Mouse (Mus musculus) midbrain, embryonic 15.5 days (tissue): ENCODE data around the gene Tle6. TPM values are rescaled to one million over a fixed set of nuclear protein-coding genes. Genes with fewer than 3 reads are reported as not detected.

ENCODE experiments used
- ATAC-seq: fragments of 200-750 bp; cut with Nextera tagmentation; replicated peaks from 2 replicates; pipeline ENCODE4 v1.8.0; 2017; ENCODE audit warnings: moderate TSS enrichment
- H3K27ac ChIP-seq: fragments of 300-500 bp; sonication (generic); 2 replicates; pipeline ENCODE4 v1.5.1; 2015; ENCODE audit warnings: mild to moderate bottlenecking, inconsistent platforms
- H3K27me3 ChIP-seq: fragments of 300-500 bp; sonication (generic); replicated peaks from 2 replicates; pipeline ENCODE4 v1.6.1; 2015; ENCODE audit warnings: inconsistent platforms
- H3K36me3 ChIP-seq: fragments of 300-500 bp; sonication (generic); replicated peaks from 2 replicates; pipeline ENCODE4 v1.6.1; 2015; ENCODE audit warnings: inconsistent platforms
- H3K4me1 ChIP-seq: fragments of 300-500 bp; sonication (generic); 2 replicates; pipeline ENCODE4 v1.6.1; 2015; ENCODE audit warnings: inconsistent platforms
- H3K4me2 ChIP-seq: fragments of 300-500 bp; sonication (generic); 2 replicates; pipeline ENCODE4 v1.6.1; 2015; ENCODE audit warnings: inconsistent platforms, mild to moderate bottlenecking, moderate library complexity
- H3K4me3 ChIP-seq: fragments of 300-500 bp; sonication (generic); 2 replicates; pipeline ENCODE4 v1.5.1; 2015; ENCODE audit warnings: mild to moderate bottlenecking, inconsistent platforms
- H3K9ac ChIP-seq: fragments of 300-500 bp; sonication (generic); 2 replicates; pipeline ENCODE4 v1.6.1; 2015; ENCODE audit warnings: mild to moderate bottlenecking, inconsistent platforms
- H3K9me3 ChIP-seq: fragments of 300-500 bp; sonication (generic); 2 replicates; pipeline ENCODE4 v1.6.1; 2016; ENCODE audit warnings: inconsistent platforms
- WGBS: fragments of 180-500 bp; shearing (Covaris S2); methylation state at CpG from one replicate; pipeline ENCODE4 v1.1.7; 2015; ENCODE audit warnings: mixed read lengths; 5-methylcytosine and 5-hydroxymethylcytosine counted together
- polyA plus RNA-seq: library from polyadenylated mRNA; unstranded; fragments of >200 nt; fragmentation: Nextera tagmentation; extraction: Ambion mirVana; gene quantifications from 2 replicates; pipeline ENCODE4 v1.2.1, GENCODE M21; 2015

The Tle6 gene
- polyA plus RNA-seq, 1 experiment from 2014 or later, result 6.7 TPM

DNA sequence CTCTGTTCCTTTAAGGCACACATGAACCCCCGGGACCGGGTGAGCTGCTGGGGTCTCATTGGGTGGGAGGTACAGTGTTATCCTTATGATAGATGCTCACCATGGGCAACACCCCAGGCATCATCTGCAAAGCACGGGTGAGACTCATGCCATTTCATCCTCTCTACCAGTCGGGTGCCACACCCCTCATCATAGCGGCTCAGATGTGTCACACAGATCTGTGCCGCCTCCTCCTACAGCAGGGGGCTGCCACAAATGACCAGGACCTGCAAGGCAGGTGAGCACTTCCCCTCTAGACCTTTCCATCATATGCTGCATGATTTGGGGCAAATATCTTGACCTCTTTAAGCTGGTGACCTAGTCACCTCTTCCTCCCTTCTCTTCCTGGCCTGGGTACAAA lies 37.2 kb upstream of the Tle6 start:
- Histone ChIP-seq H3K36me3 (no peaks in the 10 kb centered on the region), H3K4me2 (no peak overlapping the region), H3K27me3 (0 out of 2 replicates have a peak, but pooled peaks cover 6% of the 10 kb centered on the region), H3K9ac (no peak overlapping the region), H3K9me3 (no peaks in the 10 kb centered on the region), H3K27ac (no peak overlapping the region), H3K4me3 (no peak overlapping the region), H3K4me1 (peaks cover 33% of the 10 kb centered on the region)
- 78% methylated on average over 6 of the region's 6 CpGs for WGBS
- no peak for ATAC-seq

DNA sequence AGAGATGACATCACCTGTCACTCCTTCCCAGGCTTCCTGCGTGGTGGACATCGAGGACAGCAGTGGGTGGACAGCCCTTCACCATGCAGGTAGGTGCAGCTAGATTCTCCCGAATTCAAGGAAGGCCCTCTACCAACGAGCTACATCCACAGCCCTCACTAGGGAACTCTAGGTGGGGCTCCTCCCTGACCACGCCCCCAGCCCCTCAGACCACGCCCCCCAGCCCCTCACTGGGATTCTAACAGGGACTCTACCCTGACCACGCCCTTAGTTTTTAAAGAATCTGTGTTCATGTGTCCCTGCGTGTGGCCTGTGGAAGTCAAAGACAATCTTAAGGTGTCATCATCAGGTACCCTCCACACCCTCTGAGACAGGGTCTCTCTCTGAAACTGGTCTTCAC lies 35.5 kb upstream of the Tle6 start:
- H3K9ac ChIP-seq, result no peak overlapping the region
- 0 out of 2 replicates have a peak, but pooled peaks cover 11% of the 10 kb centered on the region for H3K27me3 ChIP-seq
- no peak for ATAC-seq
- no peaks in the 10 kb centered on the region for H3K9me3 ChIP-seq
- no peak overlapping the region for H3K4me2 ChIP-seq
- H3K27ac ChIP-seq, result no peak overlapping the region
- 24% methylated on average over 8 of the region's 8 CpGs for WGBS
- no peaks in the 10 kb centered on the region for H3K36me3 ChIP-seq
- no peak overlapping the region for H3K4me3 ChIP-seq
- H3K4me1 ChIP-seq, result peaks cover 20% of the 10 kb centered on the region

DNA sequence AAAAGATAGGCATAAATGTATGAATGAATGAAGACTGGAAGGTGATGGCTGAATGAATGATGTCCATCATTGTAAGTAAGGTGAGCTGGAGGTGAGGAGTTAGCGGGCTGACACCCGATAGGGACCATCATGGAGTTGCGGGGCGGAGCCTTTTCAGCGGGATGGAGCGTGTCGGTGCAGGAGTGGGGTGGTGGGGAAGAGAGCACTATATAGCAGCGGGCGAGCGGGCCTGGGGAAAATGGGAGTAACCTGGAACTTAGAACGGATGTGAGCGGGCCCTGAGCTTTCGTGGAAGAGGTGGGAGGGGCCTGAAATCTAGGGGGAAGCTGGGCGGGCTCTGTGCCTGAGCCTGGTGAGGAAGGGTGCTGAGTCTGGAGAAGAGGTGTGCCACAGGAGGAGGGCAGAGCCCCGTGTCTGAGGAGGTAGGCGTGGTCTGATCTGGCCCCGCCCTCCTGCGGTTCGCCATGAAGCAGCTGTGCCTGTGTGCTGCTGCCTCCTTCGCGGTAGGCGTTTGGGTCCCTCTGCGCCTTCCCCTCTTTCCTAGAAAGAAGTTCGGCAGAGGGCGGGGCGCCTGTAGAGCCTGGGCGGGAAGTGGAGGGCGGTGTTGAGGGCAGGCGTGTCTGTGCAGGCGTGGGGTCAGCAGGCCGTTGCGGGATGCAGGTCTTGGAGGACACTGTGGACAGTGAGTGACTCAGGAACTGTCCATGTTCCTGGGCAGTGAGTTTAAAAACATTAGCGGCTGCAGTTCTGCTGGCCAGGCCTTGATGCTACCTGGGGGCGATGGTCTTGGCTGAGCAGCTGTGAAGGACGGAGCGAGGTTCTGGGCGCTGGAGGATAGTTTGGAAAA lies 32.6 kb upstream of the Tle6 start:
- Histone ChIP-seq H3K9ac (peak overlapping the region; percentile 51), H3K4me1 (peaks cover 16% of the 10 kb centered on the region), H3K27me3 (0 out of 2 replicates have a peak, but pooled peaks cover 17% of the 10 kb centered on the region), H3K9me3 (no peaks in the 10 kb centered on the region), H3K4me3 (peak overlapping the region; percentile 48), H3K4me2 (peak overlapping the region; percentile 77), H3K36me3 (no peaks in the 10 kb centered on the region), H3K27ac (peak overlapping the region; percentile 70)
- ATAC-seq, result peak; percentile 87
- 2% methylated on average over 37 of the region's 37 CpGs for WGBS

DNA sequence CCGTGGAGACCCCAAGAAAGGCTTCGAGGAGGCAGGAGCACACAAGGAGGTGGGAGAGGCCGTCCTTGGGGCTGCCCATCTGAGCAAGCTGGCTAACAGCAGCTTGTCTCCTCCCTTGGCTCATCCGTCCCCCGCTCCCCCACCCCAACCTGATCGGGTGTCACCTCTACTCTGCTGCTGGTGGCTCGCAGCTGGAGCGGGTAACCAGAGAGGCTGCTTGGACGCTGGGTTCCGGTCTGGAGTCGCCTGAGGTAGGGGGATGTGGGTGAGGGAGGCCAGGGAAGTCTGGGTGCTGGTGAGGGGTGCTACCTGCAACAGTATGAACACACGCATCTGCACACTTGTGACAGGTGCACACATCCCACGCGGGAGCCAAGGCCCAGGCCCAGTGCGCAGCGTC lies 27.5 kb upstream of the Tle6 start, which contains the start of gene Ankrd24:
Gene Ankrd24, plus strand, starts transcription at position 151 of the 400 bp plus-strand sequence.
- Histone ChIP-seq H3K4me2 (peak within 1 kb of the TSS; percentile 90), H3K9ac (peak within 1 kb of the TSS; percentile 86), H3K27ac (peak within 1 kb of the TSS; percentile 86), H3K36me3 (0 out of 2 replicates have a peak, but pooled peaks cover 5% of the 10 kb centered on the region), H3K27me3 (0 out of 2 replicates have a peak, but pooled peaks cover 11% of the 10 kb centered on the region), H3K9me3 (no peaks in the 10 kb centered on the region), H3K4me1 (peaks cover 30% of the 10 kb centered on the region), H3K4me3 (peak within 1 kb of the TSS; percentile 89)
- ATAC-seq, result 0 out of 2 replicates have a peak, but pooled peaks have one; percentile 4
- 86% methylated on average over 16 of the region's 16 CpGs for WGBS

DNA sequence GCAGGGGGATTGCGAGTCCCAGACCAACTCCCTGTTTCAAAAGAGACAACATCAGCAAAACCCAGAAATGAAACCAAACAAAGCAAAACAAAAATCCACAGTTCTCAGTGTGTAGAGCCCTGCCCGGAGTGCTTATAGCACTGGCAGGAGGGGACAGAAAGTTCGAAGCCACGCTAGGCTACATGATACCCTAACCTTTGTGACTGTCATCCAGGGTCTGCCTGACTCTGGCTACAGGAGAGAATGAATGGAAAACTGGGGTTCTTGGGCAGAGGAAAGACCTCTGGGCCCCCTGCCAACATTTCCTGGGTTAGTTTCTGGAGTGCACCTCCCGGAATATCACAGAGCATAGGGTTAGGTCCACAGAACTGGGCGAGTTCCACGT lies 27.0 kb upstream of the Tle6 start:
- Histone ChIP-seq H3K4me1 (peaks cover 25% of the 10 kb centered on the region), H3K27me3 (0 out of 2 replicates have a peak, but pooled peaks cover 11% of the 10 kb centered on the region), H3K36me3 (0 out of 2 replicates have a peak, but pooled peaks cover 5% of the 10 kb centered on the region), H3K9ac (peak overlapping the region; percentile 86), H3K27ac (peak overlapping the region; percentile 86), H3K4me2 (peak overlapping the region; percentile 90), H3K9me3 (no peaks in the 10 kb centered on the region), H3K4me3 (peak overlapping the region; percentile 89)
- peak; percentile 37 for ATAC-seq
- WGBS, result 68% methylated on average over 7 of the region's 7 CpGs

- ATAC-seq, result peak; percentile 89
- 0 out of 2 replicates have a peak, but pooled peaks cover 11% of the 10 kb centered on the region for H3K27me3 ChIP-seq
- H3K36me3 ChIP-seq, result peaks cover 10% of the 10 kb centered on the region; the same call in 1 of the 2 replicates
- H3K4me1 ChIP-seq, result peaks cover 24% of the 10 kb centered on the region
- peak within 1 kb of the TSS; percentile 89 for H3K4me3 ChIP-seq
- peak within 1 kb of the TSS; percentile 90 for H3K4me2 ChIP-seq
- 5% methylated on average over 40 of the region's 40 CpGs for WGBS
- H3K27ac ChIP-seq, result peak within 1 kb of the TSS; percentile 86
- H3K9me3 ChIP-seq, result no peaks in the 10 kb centered on the region
- H3K9ac ChIP-seq, result peak within 1 kb of the TSS; percentile 86
These were observed 26.3 kb upstream of the Tle6 start, which contains the start of gene Sirt6 for GRCm38 (mm10) chr10:81626994-81627835. TSS of gene Sirt6 (minus strand) at chr10:81627797.

GRCm38 (mm10) chr10:81626101-81626993 lies 25.5 kb upstream of the Tle6 start:
- Histone ChIP-seq H3K9me3 (no peaks in the 10 kb centered on the region), H3K27me3 (0 out of 2 replicates have a peak, but pooled peaks cover 6% of the 10 kb centered on the region), H3K36me3 (peaks cover 10% of the 10 kb centered on the region; the same call in 1 of the 2 replicates), H3K9ac (peak overlapping the region; percentile 86), H3K27ac (peak overlapping the region; percentile 86), H3K4me1 (peaks cover 24% of the 10 kb centered on the region), H3K4me2 (peak overlapping the region; percentile 90), H3K4me3 (peak overlapping the region; percentile 89)
- ATAC-seq, result peak; percentile 2
- WGBS, result 93% methylated on average over 22 of the region's 22 CpGs

GRCm38 (mm10) chr10:81623441-81623840 lies 22.6 kb upstream of the Tle6 start:
- Histone ChIP-seq H3K9me3 (no peaks in the 10 kb centered on the region), H3K27me3 (no peaks in the 10 kb centered on the region), H3K4me3 (no peak overlapping the region), H3K4me1 (peaks cover 21% of the 10 kb centered on the region), H3K9ac (no peak overlapping the region), H3K4me2 (no peak overlapping the region), H3K36me3 (peaks cover 10% of the 10 kb centered on the region; the same call in 1 of the 2 replicates), H3K27ac (no peak overlapping the region)
- ATAC-seq, result no peak
- 64% methylated on average over 8 of the region's 8 CpGs for WGBS

GRCm38 (mm10) chr10:81620786-81621185 lies 19.9 kb upstream of the Tle6 start:
- H3K4me1 ChIP-seq, result no peaks in the 10 kb centered on the region
- peaks cover 10% of the 10 kb centered on the region; the same call in 1 of the 2 replicates for H3K36me3 ChIP-seq
- no peak overlapping the region for H3K4me3 ChIP-seq
- no peaks in the 10 kb centered on the region for H3K27me3 ChIP-seq
- no peak overlapping the region for H3K27ac ChIP-seq
- no peak for ATAC-seq
- H3K9ac ChIP-seq, result no peak overlapping the region
- WGBS, result 62% methylated on average over 9 of the region's 9 CpGs
- no peak overlapping the region for H3K4me2 ChIP-seq
- no peaks in the 10 kb centered on the region for H3K9me3 ChIP-seq

GRCm38 (mm10) chr10:81619976-81620375 lies 19.1 kb upstream of the Tle6 start:
- Histone ChIP-seq H3K4me2 (no peak overlapping the region), H3K4me3 (no peak overlapping the region), H3K9ac (no peak overlapping the region), H3K27ac (no peak overlapping the region), H3K4me1 (no peaks in the 10 kb centered on the region), H3K27me3 (no peaks in the 10 kb centered on the region), H3K9me3 (no peaks in the 10 kb centered on the region), H3K36me3 (peaks cover 5% of the 10 kb centered on the region; the same call in 1 of the 2 replicates)
- 90% methylated on average over 5 of the region's 5 CpGs for WGBS
- no peak for ATAC-seq

DNA sequence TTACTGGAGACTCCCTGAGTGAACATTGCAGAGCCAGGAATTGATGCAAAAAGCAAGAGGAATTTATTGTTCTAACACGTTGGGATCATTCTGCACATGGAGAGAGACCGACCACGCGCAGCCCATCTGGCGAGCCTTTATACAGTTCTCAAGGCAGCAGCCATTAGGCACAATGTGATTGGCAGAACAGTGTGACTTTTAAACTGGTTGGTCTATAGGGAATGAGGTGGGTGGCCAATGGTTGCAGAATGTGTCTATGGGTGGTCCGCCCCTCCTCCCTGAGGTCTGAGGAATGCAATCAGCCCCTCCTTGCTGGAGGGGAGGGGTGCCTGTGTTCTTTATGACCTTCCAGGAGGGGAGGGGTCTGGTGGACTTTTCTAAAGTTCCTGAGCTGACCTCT lies 14.6 kb upstream of the Tle6 start:
- ATAC-seq, result no peak
- no peak overlapping the region for H3K4me3 ChIP-seq

More for the DNA sequence above, 14.6 kb upstream of the Tle6 start:
- Histone ChIP-seq H3K4me2 (no peak overlapping the region), H3K9ac (no peak overlapping the region), H3K27me3 (no peaks in the 10 kb centered on the region), H3K27ac (no peak overlapping the region), H3K9me3 (no peaks in the 10 kb centered on the region), H3K36me3 (no peaks in the 10 kb centered on the region), H3K4me1 (no peaks in the 10 kb centered on the region)
- 71% methylated on average over 6 of the region's 6 CpGs for WGBS
